Mouse (Mus musculus): ENCODE measurements at regions not wholly inside any gene's neighbourhood (a gene's known extent, or its start where the extent isn't known, plus 50 kb on each side); places are given as distances from the start of the nearest gene placed in this dataset.

GRCm38 (mm10) chr11:23996250-23996649 is 78.6 kb downstream of the A830031A19Rik start:
- H3K36me3 ChIP-seq (ENCODE audit: control insufficient read depth, insufficient read depth, low read length) = no peaks in the 10 kb centered on the region
- DNase-seq = no peak
- no peak for TF ChIP-seq POLR2A (IDR thresholded peaks at IDR 0.05; ENCODE audit: control insufficient read depth, extremely low read depth, insufficient read depth, low read length, poor library complexity)
- no peak overlapping the region for H3K4me3 ChIP-seq (ENCODE audit: control insufficient read depth, insufficient read depth, low read length)
- H3K27me3 ChIP-seq (ENCODE audit: control insufficient read depth, insufficient read depth, low read length) = no peaks in the 10 kb centered on the region
- no peak overlapping the region for H3K27ac ChIP-seq (ENCODE audit: control insufficient read depth, insufficient read depth, low read length)
- WGBS = 94% methylated on average over 9 of the region's 9 CpGs
- H3K4me1 ChIP-seq (replicated peaks; ENCODE audit: control insufficient read depth, insufficient read depth, low read length) = no peaks in the 10 kb centered on the region

GRCm38 (mm10) chr11:23994160-23994559 is 80.7 kb downstream of the A830031A19Rik start:
- no peak for DNase-seq
- no peak overlapping the region for H3K4me3 ChIP-seq (ENCODE audit: control insufficient read depth, insufficient read depth, low read length)
- H3K4me1 ChIP-seq (replicated peaks; ENCODE audit: control insufficient read depth, insufficient read depth, low read length) = no peaks in the 10 kb centered on the region
- no peak overlapping the region for H3K27ac ChIP-seq (ENCODE audit: control insufficient read depth, insufficient read depth, low read length)
- TF ChIP-seq POLR2A (IDR thresholded peaks at IDR 0.05; ENCODE audit: control insufficient read depth, extremely low read depth, insufficient read depth, low read length, poor library complexity) = no peak
- TF ChIP-seq CTCF (IDR thresholded peaks at IDR 0.05; ENCODE audit: borderline replicate concordance, control insufficient read depth, extremely low read depth, insufficient read depth, low read length, poor library complexity) = no peak
- no peaks in the 10 kb centered on the region for H3K36me3 ChIP-seq (ENCODE audit: control insufficient read depth, insufficient read depth, low read length)
- no peaks in the 10 kb centered on the region for H3K27me3 ChIP-seq (ENCODE audit: control insufficient read depth, insufficient read depth, low read length)

- H3K36me3 ChIP-seq (ENCODE audit: control insufficient read depth, insufficient read depth, low read length) = no peaks in the 10 kb centered on the region
- WGBS = 52% methylated on average over 7 of the region's 7 CpGs
- no peak for DNase-seq
- no peak overlapping the region for H3K4me3 ChIP-seq (ENCODE audit: control insufficient read depth, insufficient read depth, low read length)
- no peak for TF ChIP-seq POLR2A (IDR thresholded peaks at IDR 0.05; ENCODE audit: control insufficient read depth, extremely low read depth, insufficient read depth, low read length, poor library complexity)
- TF ChIP-seq CTCF (IDR thresholded peaks at IDR 0.05; ENCODE audit: borderline replicate concordance, control insufficient read depth, extremely low read depth, insufficient read depth, low read length, poor library complexity) = no peak
- no peaks in the 10 kb centered on the region for H3K4me1 ChIP-seq (replicated peaks; ENCODE audit: control insufficient read depth, insufficient read depth, low read length)
- H3K27me3 ChIP-seq (ENCODE audit: control insufficient read depth, insufficient read depth, low read length) = no peaks in the 10 kb centered on the region
- no peak overlapping the region for H3K27ac ChIP-seq (ENCODE audit: control insufficient read depth, insufficient read depth, low read length)
These were observed 87.1 kb downstream of the A830031A19Rik start for GRCm38 (mm10) chr11:23987532-23988450.

GRCm38 (mm10) chr11:23985231-23985630 is 89.6 kb downstream of the A830031A19Rik start:
- no peak for DNase-seq
- no peak overlapping the region for H3K27ac ChIP-seq (ENCODE audit: control insufficient read depth, insufficient read depth, low read length)
- no peak overlapping the region for H3K4me3 ChIP-seq (ENCODE audit: control insufficient read depth, insufficient read depth, low read length)
- no peaks in the 10 kb centered on the region for H3K36me3 ChIP-seq (ENCODE audit: control insufficient read depth, insufficient read depth, low read length)
- 97% methylated on average over 3 of the region's 3 CpGs for WGBS
- no peaks in the 10 kb centered on the region for H3K27me3 ChIP-seq (ENCODE audit: control insufficient read depth, insufficient read depth, low read length)
- H3K4me1 ChIP-seq (replicated peaks; ENCODE audit: control insufficient read depth, insufficient read depth, low read length) = no peaks in the 10 kb centered on the region
- TF ChIP-seq POLR2A (IDR thresholded peaks at IDR 0.05; ENCODE audit: control insufficient read depth, extremely low read depth, insufficient read depth, low read length, poor library complexity) (no peak), CTCF (IDR thresholded peaks at IDR 0.05; ENCODE audit: borderline replicate concordance, control insufficient read depth, extremely low read depth, insufficient read depth, low read length, poor library complexity) (no peak)

GRCm38 (mm10) chr11:23979332-23979731 is 84.3 kb upstream of the Papolg start:
- WGBS = 13% methylated on average over 5 of the region's 5 CpGs
- Histone ChIP-seq H3K4me3 (ENCODE audit: control insufficient read depth, insufficient read depth, low read length) (no peak overlapping the region), H3K36me3 (ENCODE audit: control insufficient read depth, insufficient read depth, low read length) (no peaks in the 10 kb centered on the region), H3K27ac (ENCODE audit: control insufficient read depth, insufficient read depth, low read length) (no peak overlapping the region), H3K4me1 (replicated peaks; ENCODE audit: control insufficient read depth, insufficient read depth, low read length) (no peaks in the 10 kb centered on the region), H3K27me3 (ENCODE audit: control insufficient read depth, insufficient read depth, low read length) (no peaks in the 10 kb centered on the region)
- DNase-seq = peak; percentile 59
- TF ChIP-seq POLR2A (IDR thresholded peaks at IDR 0.05; ENCODE audit: control insufficient read depth, extremely low read depth, insufficient read depth, low read length, poor library complexity) (no peak), CTCF (IDR thresholded peaks at IDR 0.05; ENCODE audit: borderline replicate concordance, control insufficient read depth, extremely low read depth, insufficient read depth, low read length, poor library complexity) (peak; percentile 82; the same call in 1 of the 2 replicates)

- Histone ChIP-seq H3K4me3 (ENCODE audit: control insufficient read depth, insufficient read depth, low read length) (no peak overlapping the region), H3K27me3 (ENCODE audit: control insufficient read depth, insufficient read depth, low read length) (no peaks in the 10 kb centered on the region), H3K4me1 (replicated peaks; ENCODE audit: control insufficient read depth, insufficient read depth, low read length) (no peaks in the 10 kb centered on the region), H3K36me3 (ENCODE audit: control insufficient read depth, insufficient read depth, low read length) (no peaks in the 10 kb centered on the region), H3K27ac (ENCODE audit: control insufficient read depth, insufficient read depth, low read length) (no peak overlapping the region)
- DNase-seq = no peak
- TF ChIP-seq CTCF (IDR thresholded peaks at IDR 0.05; ENCODE audit: borderline replicate concordance, control insufficient read depth, extremely low read depth, insufficient read depth, low read length, poor library complexity) (no peak), POLR2A (IDR thresholded peaks at IDR 0.05; ENCODE audit: control insufficient read depth, extremely low read depth, insufficient read depth, low read length, poor library complexity) (no peak)
- 69% methylated on average over 5 of the region's 5 CpGs for WGBS
These were observed 83.2 kb upstream of the Papolg start for GRCm38 (mm10) chr11:23978300-23978699.

Measured in thymus, adult 2 months (tissue).